ENCODE assay signal across 9 mouse cellular contexts in the genomic region with DNA sequence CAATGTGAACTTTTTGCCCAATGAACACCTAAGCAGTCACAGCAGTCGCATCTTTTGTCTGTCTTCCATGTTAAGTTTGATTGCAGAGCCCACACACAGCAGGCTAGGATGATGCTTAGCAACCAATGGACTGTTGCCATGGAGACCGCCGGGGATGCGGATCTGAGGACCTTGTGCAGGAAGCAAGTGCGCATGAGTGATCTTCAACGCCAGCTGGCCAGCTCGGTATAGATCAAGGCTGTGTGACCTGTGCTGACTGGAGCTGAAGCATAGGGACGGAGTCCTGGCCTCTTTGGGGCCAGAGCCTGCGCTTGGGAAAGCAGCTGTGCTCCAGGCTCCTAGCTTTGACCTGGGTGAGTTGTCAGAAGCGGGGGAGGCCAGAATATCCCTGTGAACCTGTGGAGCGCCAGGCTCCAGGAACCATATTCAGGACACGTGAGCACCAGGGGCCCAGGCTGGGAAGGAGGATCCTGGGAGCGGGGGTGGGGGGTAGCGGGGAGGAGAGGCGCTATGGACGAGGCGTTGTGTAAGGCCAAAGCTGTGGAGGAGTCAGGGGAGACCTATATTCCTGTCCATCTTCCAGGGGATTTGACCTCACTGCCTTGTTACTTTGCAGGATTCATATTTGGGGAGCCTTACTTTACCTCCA. TPM values are rescaled to one million over a fixed set of nuclear protein-coding genes. Genes with fewer than 3 reads are reported as not detected.
DNase-seq lines count a peak whose midpoint lies in the region; ATAC-seq lines count a peak whose summit lies in the region.
"Had no signal": no experiment of that assay in that cellular context is flagged by ENCODE, and none has a peak within 500 bp of the region (broad histone marks: within the 10 kb centered on the region; RNA-seq: fewer than 3 reads in every experiment).

A gene (plus strand): TSS at position 141 of the 649 bp plus-strand sequence.

- no peak within 1 kb of the TSS for H3K9ac ChIP-seq in heart, embryonic 11.5 days (ENCODE audit: low read depth, low read length)
- H3K9ac ChIP-seq in embryonic facial prominence, embryonic 15.5 days: no peak within 1 kb of the TSS
- no peak within 1 kb of the TSS for H3K9ac ChIP-seq in stomach, embryonic 15.5 days

- H3K4me2 ChIP-seq in heart, embryonic 11.5 days: peak within 1 kb of the TSS; percentile 17; the same call in 1 of the 2 replicates
- no peak within 1 kb of the TSS for H3K4me2 ChIP-seq in embryonic facial prominence, embryonic 15.5 days (replicated peaks)
- H3K4me2 ChIP-seq in stomach, embryonic 15.5 days: no peak within 1 kb of the TSS

- H3K27ac ChIP-seq in heart, embryonic 11.5 days (ENCODE audit: low read depth, low read length): no peak within 1 kb of the TSS
- H3K27ac ChIP-seq in embryonic facial prominence, embryonic 15.5 days (replicated peaks): no peak within 1 kb of the TSS
- H3K27ac ChIP-seq in stomach, embryonic 15.5 days: no peak within 1 kb of the TSS

- no peak for DNase-seq in heart, adult 9 months (ENCODE audit: low spot score in 2 of 2)
- peak; percentile 81 to 84 for DNase-seq in adrenal gland, postnatal 36 days
- DNase-seq in kidney, postnatal 4 days: peak; percentile 79 to 86
- peak; percentile 95 for DNase-seq in mesoderm, embryonic 11.5 days (ENCODE audit: low read depth, low spot score)
- DNase-seq in gastrocnemius, postnatal 10 days: no peak

- no peak within 1 kb of the TSS for H3K4me3 ChIP-seq in heart, embryonic 11.5 days (ENCODE audit: low read depth, low read length)
- no peak within 1 kb of the TSS for H3K4me3 ChIP-seq in embryonic facial prominence, embryonic 15.5 days (replicated peaks)
- no peak within 1 kb of the TSS for H3K4me3 ChIP-seq in stomach, embryonic 15.5 days (replicated peaks)

- no peaks in the 10 kb centered on the region; the same call in 1 of the 2 replicates for H3K4me1 ChIP-seq in heart, embryonic 11.5 days (ENCODE audit: control insufficient read depth, insufficient read depth, low read length)
- H3K4me1 ChIP-seq in embryonic facial prominence, embryonic 15.5 days: 0 out of 2 replicates have a peak, but pooled peaks cover 5% of the 10 kb centered on the region
- H3K4me1 ChIP-seq in stomach, embryonic 15.5 days: peaks cover 4% of the 10 kb centered on the region; the same call in 1 of the 2 replicates

- peak; percentile 36; the same call in 1 of the 2 replicates for ATAC-seq in heart, embryonic 11.5 days (replicated peaks; ENCODE audit: insufficient number of reproducible peaks, low FRiP score, low TSS enrichment)
- 0 out of 2 replicates have a peak, but pooled peaks have one; percentile 27 for ATAC-seq in embryonic facial prominence, embryonic 15.5 days (ENCODE audit: insufficient number of reproducible peaks, low FRiP score, low TSS enrichment, low read depth)
- ATAC-seq in stomach, embryonic 15.5 days (ENCODE audit: insufficient read depth, low FRiP score, low read depth): peak; percentile 53; the same call in 1 of the 2 replicates

- H3K9me3 ChIP-seq in heart, embryonic 11.5 days (replicated peaks; ENCODE audit: control insufficient read depth, low read length): no peaks in the 10 kb centered on the region
- H3K9me3 ChIP-seq in embryonic facial prominence, embryonic 15.5 days (replicated peaks): no peaks in the 10 kb centered on the region
- H3K9me3 ChIP-seq in stomach, embryonic 15.5 days: no peaks in the 10 kb centered on the region

- no peaks in the 10 kb centered on the region for H3K36me3 ChIP-seq in heart, embryonic 11.5 days (ENCODE audit: control insufficient read depth, insufficient read depth, low read length)
- H3K36me3 ChIP-seq in embryonic facial prominence, embryonic 15.5 days: no peaks in the 10 kb centered on the region
- no peaks in the 10 kb centered on the region for H3K36me3 ChIP-seq in stomach, embryonic 15.5 days

- H3K27me3 ChIP-seq in heart, embryonic 11.5 days (ENCODE audit: control insufficient read depth, insufficient read depth, low read length): peaks cover 5% of the 10 kb centered on the region
- no peaks in the 10 kb centered on the region for H3K27me3 ChIP-seq in embryonic facial prominence, embryonic 15.5 days
- no peaks in the 10 kb centered on the region for H3K27me3 ChIP-seq in stomach, embryonic 15.5 days (replicated peaks)

- 25% methylated on average over 17 of the region's 17 CpGs for WGBS in heart, embryonic 11.5 days (ENCODE audit: insufficient replicate concordance)
- WGBS in embryonic facial prominence, embryonic 15.5 days: 24% methylated on average over 17 of the region's 17 CpGs
- WGBS in stomach, embryonic 15.5 days: 23% methylated on average over 17 of the region's 17 CpGs

RNA-seq across cellular contexts. Expression of the gene that starts here (rescaled TPM):
- 0.18 and 0.46 TPM in 2 replicates for polyA plus RNA-seq in heart, embryonic 11.5 days (2014; fragmentation: Nextera tagmentation; extraction: Ambion mirVana)
- 1 to 10 TPM; 3.9 to 4.4 TPM for total RNA-seq in adrenal gland, postnatal 36 days (2021)
- 1.8 and 2.9 TPM in 2 replicates for polyA plus RNA-seq in embryonic facial prominence, embryonic 15.5 days (2015; fragmentation: Nextera tagmentation; extraction: Ambion mirVana)
- 2.9 and 3.6 TPM in 2 replicates for polyA plus RNA-seq in stomach, embryonic 15.5 days (2015; fragmentation: Nextera tagmentation; extraction: Ambion mirVana)
- total RNA-seq in gastrocnemius, postnatal 10 days (2021): under 1 TPM; 0.16 to 0.21 TPM
- total RNA-seq: neutrophil, adult 5-6 weeks had no signal

Comparison
In these comparisons a context has a peak if more than half of its experiments do, and no peak if none do; other contexts are left out.
1. RNA of the gene that starts here (total RNA-seq): 3.9 to 4.4 TPM in adrenal gland, postnatal 36 days; 0.16 to 0.21 TPM in gastrocnemius, postnatal 10 days; every median in the first group is over 4 times any median in the second.
2. Peak in ATAC-seq and H3K4me2 ChIP-seq in heart, embryonic 11.5 days; RNA of the gene not detected or under 1 TPM.
3. DNase-seq: peak in adrenal gland, postnatal 36 days (2 of 2), kidney, postnatal 4 days (2 of 2) and mesoderm, embryonic 11.5 days (single experiment); none in heart, adult 9 months (0 of 2) and gastrocnemius, postnatal 10 days (single experiment).
4. Peak in every context shown above with its lines, with median percentiles within 50 percentile points of each other: ATAC-seq.